Mouse (Mus musculus): Measurements from ENCODE around the gene Hist2h2aa1. TPM values are rescaled to one million over a fixed set of nuclear protein-coding genes. Genes with fewer than 3 reads are reported as not detected.
"Not testable (repeated sequence)": the region's sequence is repeated elsewhere in the genome, so short reads cannot be mapped to it uniquely, and the experiment has no call there.

The Hist2h2aa1 gene
- 20.4 and 20.5 TPM in 2 replicates for polyA plus RNA-seq (2015; fragmentation: Nextera tagmentation; extraction: Ambion mirVana)

- H3K9me3 ChIP-seq, H3K27me3 ChIP-seq, H3K36me3 ChIP-seq: not testable (repeated sequence)
- Histone ChIP-seq H3K27ac (peak within 1 kb of the TSS; percentile 99), H3K4me3 (peak within 1 kb of the TSS; percentile 51), H3K4me2 (peak within 1 kb of the TSS; percentile 63), H3K9ac (peak within 1 kb of the TSS; percentile 83), H3K4me1 (peaks cover 41% of the 10 kb centered on the region)
- under 1% methylated on average over 32 of the region's 88 CpGs for WGBS
- peak; percentile 87 for ATAC-seq (ENCODE audit: borderline replicate concordance, extremely low read depth, low FRiP score, low TSS enrichment)
Measured at GRCm38 (mm10) chr3:96245003-96245886, at the start of gene Hist2h2aa1. Hist2h2aa1 (plus strand) TSS chr3:96245497.

GRCm38 (mm10) chr3:96195616-96196313 lies 49.5 kb upstream of the Hist2h2aa1 start:
- Histone ChIP-seq H3K36me3 (no peaks in the 10 kb centered on the region), H3K4me2 (peak overlapping the region; percentile 99; the same call in 1 of the 2 replicates), H3K4me1 (peaks cover 13% of the 10 kb centered on the region), H3K9me3 (no peaks in the 10 kb centered on the region), H3K27ac (no peak overlapping the region), H3K27me3 (no peaks in the 10 kb centered on the region), H3K9ac (no peak overlapping the region), H3K4me3 (no peak overlapping the region)
- ATAC-seq (ENCODE audit: borderline replicate concordance, extremely low read depth, low FRiP score, low TSS enrichment), result no peak
- 90% methylated on average over 11 of the region's 11 CpGs for WGBS

GRCm38 (mm10) chr3:96196437-96197128 lies 48.7 kb upstream of the Hist2h2aa1 start:
- peaks cover 13% of the 10 kb centered on the region for H3K4me1 ChIP-seq
- no peak; the same call in 1 of the 2 replicates for ATAC-seq (ENCODE audit: borderline replicate concordance, extremely low read depth, low FRiP score, low TSS enrichment)
- H3K9ac ChIP-seq, result peak overlapping the region; percentile 81
- peak overlapping the region; percentile 99 for H3K4me2 ChIP-seq
- H3K4me3 ChIP-seq, result peak overlapping the region; percentile 65
- no peaks in the 10 kb centered on the region for H3K36me3 ChIP-seq
- no peaks in the 10 kb centered on the region for H3K27me3 ChIP-seq
- no peaks in the 10 kb centered on the region for H3K9me3 ChIP-seq
- WGBS, result 18% methylated on average over 27 of the region's 27 CpGs
- peak overlapping the region; percentile 94 for H3K27ac ChIP-seq

- ATAC-seq (ENCODE audit: borderline replicate concordance, extremely low read depth, low FRiP score, low TSS enrichment), result peak; percentile 92
- WGBS, result under 1% methylated on average over 50 of the region's 50 CpGs
- peaks cover 13% of the 10 kb centered on the region for H3K4me1 ChIP-seq
Measured at GRCm38 (mm10) chr3:96197129-96197749, 48.1 kb upstream of the Hist2h2aa1 start.

GRCm38 (mm10) chr3:96198181-96198580 lies 47.1 kb upstream of the Hist2h2aa1 start:
- peak; percentile 29; the same call in 1 of the 2 replicates for ATAC-seq (ENCODE audit: borderline replicate concordance, extremely low read depth, low FRiP score, low TSS enrichment)
- H3K9ac ChIP-seq, result no peak overlapping the region

More at GRCm38 (mm10) chr3:96197129-96197749, 48.1 kb upstream of the Hist2h2aa1 start:
- Histone ChIP-seq H3K27me3 (no peaks in the 10 kb centered on the region), H3K4me2 (peak overlapping the region; percentile 99), H3K36me3 (no peaks in the 10 kb centered on the region), H3K4me3 (peak overlapping the region; percentile 65), H3K9ac (peak overlapping the region; percentile 81), H3K27ac (peak overlapping the region; percentile 94), H3K9me3 (no peaks in the 10 kb centered on the region)

GRCm38 (mm10) chr3:96198601-96199251 lies 46.6 kb upstream of the Hist2h2aa1 start:
- 23% methylated on average over 8 of the region's 8 CpGs for WGBS
- H3K36me3 ChIP-seq; H3K9ac ChIP-seq; H3K27me3 ChIP-seq; ATAC-seq (ENCODE audit: borderline replicate concordance, extremely low read depth, low FRiP score, low TSS enrichment); H3K27ac ChIP-seq; H3K9me3 ChIP-seq; H3K4me3 ChIP-seq: not testable (repeated sequence)
- peak overlapping the region; percentile 99 for H3K4me2 ChIP-seq
- peaks cover 13% of the 10 kb centered on the region for H3K4me1 ChIP-seq

More at GRCm38 (mm10) chr3:96198181-96198580, 47.1 kb upstream of the Hist2h2aa1 start:
- peak overlapping the region; percentile 99 for H3K4me2 ChIP-seq
- peak overlapping the region; percentile 29; the same call in 1 of the 2 replicates for H3K27ac ChIP-seq
- 7% methylated on average over 6 of the region's 6 CpGs for WGBS
- peaks cover 13% of the 10 kb centered on the region for H3K4me1 ChIP-seq
- H3K4me3 ChIP-seq, result peak overlapping the region; percentile 65
- H3K27me3 ChIP-seq, result no peaks in the 10 kb centered on the region
- H3K36me3 ChIP-seq, result no peaks in the 10 kb centered on the region
- no peaks in the 10 kb centered on the region for H3K9me3 ChIP-seq

- Histone ChIP-seq H3K27me3 (no peaks in the 10 kb centered on the region), H3K4me1 (peaks cover 13% of the 10 kb centered on the region), H3K4me2 (no peak overlapping the region), H3K9ac (no peak overlapping the region), H3K9me3 (no peaks in the 10 kb centered on the region), H3K27ac (no peak overlapping the region), H3K4me3 (no peak overlapping the region), H3K36me3 (no peaks in the 10 kb centered on the region)
- WGBS, result 30% methylated on average over 2 of the region's 2 CpGs
- no peak for ATAC-seq (ENCODE audit: borderline replicate concordance, extremely low read depth, low FRiP score, low TSS enrichment)
Measured at GRCm38 (mm10) chr3:96199731-96200130, 45.6 kb upstream of the Hist2h2aa1 start.

- Histone ChIP-seq H3K4me3 (no peak overlapping the region), H3K9me3 (no peaks in the 10 kb centered on the region), H3K4me1 (no peaks in the 10 kb centered on the region), H3K4me2 (no peak overlapping the region), H3K27ac (no peak overlapping the region), H3K36me3 (no peaks in the 10 kb centered on the region), H3K9ac (no peak overlapping the region), H3K27me3 (no peaks in the 10 kb centered on the region)
- ATAC-seq (ENCODE audit: borderline replicate concordance, extremely low read depth, low FRiP score, low TSS enrichment), result no peak
- WGBS, result 68% methylated on average over 3 of the region's 3 CpGs
Measured at GRCm38 (mm10) chr3:96207819-96208218, 37.5 kb upstream of the Hist2h2aa1 start.

GRCm38 (mm10) chr3:96209242-96209641 lies 36.1 kb upstream of the Hist2h2aa1 start:
- Histone ChIP-seq H3K4me2 (no peak overlapping the region), H3K27ac (no peak overlapping the region), H3K9ac (no peak overlapping the region), H3K9me3 (no peaks in the 10 kb centered on the region), H3K36me3 (no peaks in the 10 kb centered on the region), H3K4me1 (no peaks in the 10 kb centered on the region), H3K27me3 (no peaks in the 10 kb centered on the region), H3K4me3 (no peak overlapping the region)
- 23% methylated on average over 15 of the region's 15 CpGs for WGBS
- no peak for ATAC-seq (ENCODE audit: borderline replicate concordance, extremely low read depth, low FRiP score, low TSS enrichment)

GRCm38 (mm10) chr3:96219191-96219641 lies 26.1 kb upstream of the Hist2h2aa1 start:
- WGBS, result under 1% methylated on average over 12 of the region's 12 CpGs
- Histone ChIP-seq H3K9ac (peak overlapping the region; percentile 46), H3K4me1 (peaks cover 27% of the 10 kb centered on the region), H3K4me2 (peak overlapping the region; percentile 89), H3K27ac (peak overlapping the region; percentile 97), H3K4me3 (peak overlapping the region; percentile 55), H3K9me3 (no peaks in the 10 kb centered on the region), H3K36me3 (no peaks in the 10 kb centered on the region), H3K27me3 (no peaks in the 10 kb centered on the region)
- peak; percentile 13; the same call in 1 of the 2 replicates for ATAC-seq (ENCODE audit: borderline replicate concordance, extremely low read depth, low FRiP score, low TSS enrichment)
